Mouse (Mus musculus) liver, adult 2 months (tissue): Measurements from ENCODE around the gene Pecam1.

ENCODE experiments used
- CTCF ChIP-seq: fragments of 200-500 bp; IDR thresholded peaks from 2 replicates; pipeline ENCODE4 v1.5.1; 2011; ENCODE audit warnings: low read depth, low read length, control low read depth
- POLR2A ChIP-seq: fragments of 200-500 bp; IDR thresholded peaks from 2 replicates; pipeline ENCODE4 v1.6.1; 2011; ENCODE audit warnings: low read length, control low read depth; ENCODE audit not compliant: insufficient read depth; ENCODE audit errors: extremely low read depth

GRCm38 (mm10) chr11:106722831-106723361 lies 27.5 kb downstream of the Pecam1 start:
- no peak for TF ChIP-seq CTCF
- TF ChIP-seq POLR2A, result no peak
